Mouse (Mus musculus) CH12.LX (cell line): ENCODE measurements around the gene Phb2.

ENCODE experiments used
- CTCF ChIP-seq, 2 experiments: IDR thresholded peaks in 1 of 2; conservative IDR thresholded peaks in 1 of 2; 2 replicates each; pipeline ENCODE4 v1.5.1; 2011 to 2012; ENCODE audit warnings: low read depth in 2 of 2, low read length in 2 of 2, improper control_type of control experiment in 1 of 2, inconsistent platforms in 1 of 2, mild to moderate bottlenecking in 1 of 2, moderate library complexity in 1 of 2
- E2F4 ChIP-seq: IDR thresholded peaks from 2 replicates; pipeline ENCODE4 v1.6.1; 2011; ENCODE audit warnings: low read depth, low read length, improper control_type of control experiment; ENCODE audit not compliant: insufficient replicate concordance
- MAX ChIP-seq: IDR thresholded peaks from 2 replicates; pipeline ENCODE4 v1.6.1; 2011; ENCODE audit warnings: low read length, improper control_type of control experiment
- MAZ ChIP-seq: IDR thresholded peaks from 2 replicates; pipeline ENCODE4 v1.6.1; 2012; ENCODE audit warnings: low read depth, mild to moderate bottlenecking, inconsistent platforms, low read length, improper control_type of control experiment, moderate library complexity
- POLR2A ChIP-seq: IDR thresholded peaks from 2 replicates; pipeline ENCODE4 v1.6.1; 2011; ENCODE audit warnings: low read depth, mild to moderate bottlenecking, improper control_type of control experiment, low read length

DNA sequence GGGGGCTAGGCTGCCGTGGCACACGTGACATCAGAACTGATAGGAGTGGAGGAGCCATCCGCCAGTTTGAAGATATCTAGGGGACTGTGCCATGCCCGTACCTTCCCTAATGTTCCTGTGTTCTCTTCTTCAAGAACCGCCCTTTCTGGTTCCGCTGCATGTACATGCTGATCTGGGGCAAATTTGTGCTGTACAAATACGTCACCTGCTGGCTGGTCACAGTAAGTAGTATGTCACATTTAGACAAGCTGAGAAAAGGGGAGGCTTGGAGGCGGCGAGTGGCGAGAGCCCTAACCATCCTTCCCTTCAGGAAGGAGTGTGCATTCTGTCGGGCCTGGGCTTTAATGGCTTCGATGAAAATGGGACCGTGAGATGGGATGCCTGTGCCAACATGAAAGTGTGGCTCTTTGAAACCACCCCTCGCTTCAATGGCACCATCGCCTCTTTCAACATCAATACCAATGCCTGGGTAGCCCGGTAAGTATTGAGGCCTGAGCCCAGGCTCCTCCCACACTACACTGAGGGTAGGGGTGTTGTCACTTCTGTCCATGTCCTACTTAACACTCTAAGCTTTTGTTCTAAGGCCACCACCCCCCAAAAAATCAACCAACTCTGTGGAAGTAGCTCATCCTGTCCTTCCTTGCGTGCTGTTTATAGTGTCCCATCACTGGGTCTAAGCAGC is 9.9 kb upstream of the Phb2 start:
- TF ChIP-seq CTCF (conservative IDR thresholded peaks at IDR 0.05 in 1 of 2, IDR thresholded peaks at IDR 0.05 in 1 of 2; ENCODE audit: low read depth in 2 of 2, low read length in 2 of 2) (no peak), E2F4 (no peak), MAZ (no peak), POLR2A (no peak), MAX (no peak)
